8 mouse cellular contexts compared by ENCODE assay signal in the genomic region with DNA sequence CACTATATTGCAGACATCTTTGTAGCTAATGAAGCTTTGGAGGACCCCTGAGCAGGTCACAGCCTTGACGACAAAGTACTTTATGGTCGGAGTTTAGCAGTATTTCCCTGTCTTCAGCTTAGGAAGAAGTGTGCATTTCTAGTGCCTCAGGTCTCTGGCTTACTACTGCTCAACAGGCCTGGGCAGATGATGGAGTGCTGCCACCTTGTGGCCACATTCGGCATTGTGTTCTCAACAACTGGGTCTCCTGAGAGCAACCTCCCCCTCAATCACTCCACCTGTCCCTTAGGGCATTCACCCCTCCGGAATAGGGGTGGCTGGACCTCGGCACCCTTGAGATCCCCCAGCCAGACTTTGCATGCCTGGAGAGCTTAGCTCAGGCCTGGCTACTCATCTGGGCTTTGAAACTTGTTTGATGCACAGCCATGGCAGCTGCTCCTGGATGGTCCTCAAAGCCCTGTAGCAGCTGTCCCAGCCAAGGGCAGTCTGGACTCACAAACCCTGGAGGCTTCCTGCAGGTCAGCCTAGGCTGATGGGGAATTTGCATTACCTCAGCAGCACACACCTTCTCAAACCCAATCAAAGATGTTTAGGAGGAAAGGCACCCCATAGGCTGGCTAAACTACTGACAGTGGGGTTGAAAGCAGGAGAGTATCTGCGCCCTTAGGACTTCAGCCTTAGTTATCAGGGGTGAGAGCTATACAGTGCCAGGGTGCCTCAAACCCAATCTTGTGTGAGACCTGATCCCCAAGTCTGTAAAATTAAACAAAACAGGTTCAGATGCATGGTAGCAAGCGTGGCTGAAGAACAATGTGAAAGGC. TPM values are rescaled to one million over a fixed set of nuclear protein-coding genes. Genes with fewer than 3 reads are reported as not detected.
DNase-seq lines count a peak whose midpoint lies in the region; ATAC-seq lines count a peak whose summit lies in the region.

No protein-coding gene starts in this region.

- ATAC-seq in hindbrain, embryonic 13.5 days (ENCODE audit: low FRiP score): peak; percentile 59

- peak; percentile 74 for DNase-seq in Muller cell, postnatal 12 days (ENCODE audit: inconsistent ontology term)
- DNase-seq in cerebellum, postnatal 10 days: peak; percentile 91 to 95
- DNase-seq in frontal cortex, postnatal 14 days (ENCODE audit: low spot score in 2 of 2): peak; percentile 80 to 89
- peak; percentile 87 to 91 for DNase-seq in layer of hippocampus, postnatal 14 days (ENCODE audit: low spot score in 2 of 2)
- DNase-seq in lung, postnatal 10 days: peak; percentile 90
- DNase-seq in retina, adult 2 months (ENCODE audit: low read depth, low spot score): peak; percentile 73
- DNase-seq in thymus, postnatal 25 days: peak; percentile 92

- H3K4me3 ChIP-seq in hindbrain, embryonic 13.5 days: no peak overlapping the region

- H3K9ac ChIP-seq in hindbrain, embryonic 13.5 days: no peak overlapping the region

- no peaks in the 10 kb centered on the region for H3K9me3 ChIP-seq in hindbrain, embryonic 13.5 days

- 21% methylated on average over 7 of the region's 7 CpGs for WGBS in hindbrain, embryonic 13.5 days

- H3K4me1 ChIP-seq in hindbrain, embryonic 13.5 days (replicated peaks): peaks cover 41% of the 10 kb centered on the region

- H3K27ac ChIP-seq in hindbrain, embryonic 13.5 days: peak overlapping the region; percentile 64

- H3K27me3 ChIP-seq in hindbrain, embryonic 13.5 days: 0 out of 2 replicates have a peak, but pooled peaks cover 6% of the 10 kb centered on the region

- no peak overlapping the region for H3K4me2 ChIP-seq in hindbrain, embryonic 13.5 days

- peaks cover 52% of the 10 kb centered on the region for H3K36me3 ChIP-seq in hindbrain, embryonic 13.5 days

RNA-seq across cellular contexts. Expression of gene Sema3f, which starts 28.0 kb away (rescaled TPM):
- 16.4 and 17.0 TPM in 2 replicates for polyA plus RNA-seq in hindbrain, embryonic 13.5 days (2015; fragmentation: Nextera tagmentation; extraction: Ambion mirVana)
- 1 to 10 TPM; 4.3 to 4.8 TPM for total RNA-seq in layer of hippocampus, postnatal 14 days (2021)

RNA-seq across cellular contexts. Expression of gene Rbm5, which starts 32.6 kb away (rescaled TPM):
- polyA plus RNA-seq in hindbrain, embryonic 13.5 days (2015; fragmentation: Nextera tagmentation; extraction: Ambion mirVana): 277 and 286 TPM in 2 replicates
- 100 to 1,000 TPM; 157 to 160 TPM for total RNA-seq in layer of hippocampus, postnatal 14 days (2021)

RNA-seq across cellular contexts. Expression of gene Gnat1, which starts 58.7 kb away (rescaled TPM):
- polyA plus RNA-seq in hindbrain, embryonic 13.5 days (2015; fragmentation: Nextera tagmentation; extraction: Ambion mirVana): 1.8 TPM in 2 replicates
- total RNA-seq in layer of hippocampus, postnatal 14 days (2021): under 1 TPM in 1 of 2 experiments, not detected in 1; 0.60 TPM
